Mouse (Mus musculus) heart, postnatal 0 days (tissue): ENCODE measurements around the gene Itm2c.

Experiments used
- CTCF ChIP-seq: IDR thresholded peaks from 2 replicates; pipeline ENCODE4 v1.5.1; 2016; ENCODE audit warnings: antibody characterized with exemption, control low read depth, low read depth
- EP300 ChIP-seq: IDR thresholded peaks from 2 replicates; pipeline ENCODE4 v1.6.1; 2016; ENCODE audit warnings: antibody characterized with exemption, low read depth

DNA sequence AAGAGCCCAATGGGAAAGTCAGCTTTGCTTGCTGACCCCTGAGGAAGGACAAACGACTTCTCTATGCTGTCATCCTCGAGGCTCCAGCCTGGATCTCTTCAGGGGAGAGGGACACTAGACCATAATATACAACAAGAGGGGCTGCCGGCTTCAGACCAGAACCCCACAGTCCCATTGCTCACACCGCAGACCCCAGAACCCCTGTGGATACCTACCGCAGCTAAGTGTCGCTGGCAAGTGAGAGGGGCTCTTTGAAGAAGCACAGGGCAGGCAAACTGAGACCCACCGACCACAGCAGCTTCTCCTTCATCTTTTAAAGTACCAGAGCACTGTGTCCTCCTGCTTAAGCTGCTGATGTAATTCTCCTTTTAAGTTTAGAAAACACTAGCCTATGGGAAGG lies 40.5 kb downstream of the Itm2c start:
- TF ChIP-seq CTCF = no peak
- no peak for TF ChIP-seq EP300
